Mouse (Mus musculus) heart, embryonic 16.5 days (tissue): Measurements from ENCODE around the gene Cadm2. TPM values are rescaled to one million over a fixed set of nuclear protein-coding genes. Genes with fewer than 3 reads are reported as not detected.

Source experiments
- ATAC-seq: fragments of 200-750 bp; cut with Nextera tagmentation; replicated peaks from 2 replicates; pipeline ENCODE4 v1.8.0; 2017; ENCODE audit warnings: moderate number of reproducible peaks; ENCODE audit not compliant: insufficient read depth, low FRiP score; ENCODE audit errors: extremely low read depth
- H3K27ac ChIP-seq: fragments of 300-500 bp; sonication (generic); 2 replicates; pipeline ENCODE4 v1.5.1; 2014; ENCODE audit warnings: mild to moderate bottlenecking, low read length, control low read depth, moderate library complexity
- H3K27me3 ChIP-seq: fragments of 300-500 bp; sonication (generic); 2 replicates; pipeline ENCODE4 v1.6.1; 2014; ENCODE audit warnings: low read length, mixed read lengths; ENCODE audit not compliant: control insufficient read depth, insufficient read depth
- H3K36me3 ChIP-seq: fragments of 300-500 bp; sonication (generic); 2 replicates; pipeline ENCODE4 v1.6.1; 2014; ENCODE audit not compliant: control insufficient read depth, insufficient read depth
- H3K4me1 ChIP-seq: fragments of 300-500 bp; sonication (generic); 2 replicates; pipeline ENCODE4 v1.6.1; 2014; ENCODE audit warnings: low read length, mixed read lengths; ENCODE audit not compliant: control insufficient read depth, insufficient read depth
- H3K4me2 ChIP-seq: fragments of 300-500 bp; sonication (generic); 2 replicates; pipeline ENCODE4 v1.6.1; 2014; ENCODE audit warnings: low read depth, mild to moderate bottlenecking, control low read depth, low read length
- H3K4me3 ChIP-seq: fragments of 300-500 bp; sonication (generic); 2 replicates; pipeline ENCODE4 v1.5.1; 2014; ENCODE audit warnings: mild to moderate bottlenecking, control low read depth, low read length
- H3K9ac ChIP-seq: fragments of 300-500 bp; sonication (generic); 2 replicates; pipeline ENCODE4 v1.6.1; 2014; ENCODE audit warnings: low read length, control low read depth
- H3K9me3 ChIP-seq: fragments of 300-500 bp; sonication (generic); replicated peaks from 2 replicates; pipeline ENCODE4 v1.6.1; 2016; ENCODE audit warnings: low read length; ENCODE audit not compliant: control insufficient read depth
- WGBS: fragments of 180-500 bp; shearing (Covaris S2); extraction: QIAGEN DNeasy Blood & Tissue Kit; methylation state at CpG from one replicate; pipeline ENCODE4 v1.1.7; 2014; 5-methylcytosine and 5-hydroxymethylcytosine counted together
- polyA plus RNA-seq: library from polyadenylated mRNA; unstranded; fragments of >200 nt; fragmentation: Nextera tagmentation; extraction: Ambion mirVana; gene quantifications from 2 replicates; pipeline ENCODE4 v1.2.1, GENCODE M21; 2015

Cadm2 gene
- polyA plus RNA-seq, 1 experiment from 2014 or later = 0.20 TPM

DNA sequence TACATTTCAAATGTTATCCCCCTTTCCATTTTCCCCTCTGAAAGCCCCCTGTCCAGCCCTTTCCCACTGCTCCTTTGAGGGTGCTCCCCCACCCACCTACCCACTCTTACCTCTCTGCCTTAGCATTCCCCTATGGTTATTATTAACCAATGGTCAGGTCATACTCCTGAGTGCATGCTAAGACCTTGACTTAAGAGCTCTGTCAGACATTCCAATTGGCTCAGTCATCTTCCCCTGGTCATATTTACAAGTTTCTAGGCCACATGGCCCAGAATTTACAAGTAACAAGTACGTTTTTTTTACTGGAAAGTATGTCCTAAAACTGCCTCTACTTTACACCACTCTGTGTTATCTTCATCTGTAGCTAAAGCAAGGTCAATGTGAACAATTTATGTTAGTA is 998.3 kb downstream of the Cadm2 start:
- 44% methylated on average over 1 of the region's 1 CpGs for WGBS

GRCm38 (mm10) chr16:66612624-66613023 is 1008.1 kb downstream of the Cadm2 start:
- Histone ChIP-seq H3K4me2 (no peak overlapping the region), H3K4me1 (no peaks in the 10 kb centered on the region), H3K9ac (no peak overlapping the region), H3K4me3 (no peak overlapping the region), H3K27me3 (no peaks in the 10 kb centered on the region), H3K27ac (no peak overlapping the region), H3K36me3 (no peaks in the 10 kb centered on the region), H3K9me3 (no peaks in the 10 kb centered on the region)
- no peak for ATAC-seq
- WGBS = 82% methylated on average over 5 of the region's 5 CpGs

More for the DNA sequence above, 998.3 kb downstream of the Cadm2 start:
- H3K4me2 ChIP-seq = no peak overlapping the region
- H3K27ac ChIP-seq = no peak overlapping the region
- H3K9me3 ChIP-seq = no peaks in the 10 kb centered on the region
- H3K4me3 ChIP-seq = no peak overlapping the region
- no peaks in the 10 kb centered on the region for H3K36me3 ChIP-seq
- no peak for ATAC-seq
- H3K9ac ChIP-seq = no peak overlapping the region
- H3K4me1 ChIP-seq = no peaks in the 10 kb centered on the region
- H3K27me3 ChIP-seq = no peaks in the 10 kb centered on the region
